Mouse (Mus musculus) lung, embryonic 15.5 days (tissue): ENCODE data around the gene Nav2. TPM values are rescaled to one million over a fixed set of nuclear protein-coding genes. Genes with fewer than 3 reads are reported as not detected.

Experiments
- ATAC-seq: fragments of 200-750 bp; cut with Nextera tagmentation; 2 replicates; pipeline ENCODE4 v1.8.0; 2017; ENCODE audit warnings: moderate number of reproducible peaks, borderline replicate concordance; ENCODE audit not compliant: low FRiP score, low TSS enrichment; ENCODE audit errors: extremely low read depth
- H3K27ac ChIP-seq: fragments of 300-500 bp; sonication (generic); 2 replicates; pipeline ENCODE4 v1.5.1; 2015; ENCODE audit warnings: moderate library complexity, mild to moderate bottlenecking, inconsistent platforms
- H3K27me3 ChIP-seq: fragments of 300-500 bp; sonication (generic); 2 replicates; pipeline ENCODE4 v1.6.1; 2015; ENCODE audit warnings: inconsistent platforms
- H3K36me3 ChIP-seq: fragments of 300-500 bp; sonication (generic); 2 replicates; pipeline ENCODE4 v1.6.1; 2015; ENCODE audit warnings: inconsistent platforms
- H3K4me1 ChIP-seq: fragments of 300-500 bp; sonication (generic); 2 replicates; pipeline ENCODE4 v1.6.1; 2015; ENCODE audit warnings: inconsistent platforms
- H3K4me2 ChIP-seq: fragments of 300-500 bp; sonication (generic); 2 replicates; pipeline ENCODE4 v1.6.1; 2015; ENCODE audit warnings: inconsistent platforms, mild to moderate bottlenecking, moderate library complexity
- H3K4me3 ChIP-seq: fragments of 300-500 bp; sonication (generic); 2 replicates; pipeline ENCODE4 v1.5.1; 2015; ENCODE audit warnings: mild to moderate bottlenecking, inconsistent platforms
- H3K9ac ChIP-seq: fragments of 300-500 bp; sonication (generic); 2 replicates; pipeline ENCODE4 v1.6.1; 2015; ENCODE audit warnings: inconsistent platforms
- H3K9me3 ChIP-seq: fragments of 300-500 bp; sonication (generic); 2 replicates; pipeline ENCODE4 v1.6.1; 2016; ENCODE audit warnings: inconsistent platforms
- WGBS: fragments of 180-500 bp; shearing (Covaris S2); methylation state at CpG from one replicate; pipeline ENCODE4 v1.1.7; 2015; 5-methylcytosine and 5-hydroxymethylcytosine counted together
- polyA plus RNA-seq: library from polyadenylated mRNA; unstranded; fragments of >200 nt; fragmentation: Nextera tagmentation; extraction: Ambion mirVana; gene quantifications from 2 replicates; pipeline ENCODE4 v1.2.1, GENCODE M21; 2015

Gene Nav2
- polyA plus RNA-seq, 1 experiment from 2014 or later = 27.6 TPM

- Histone ChIP-seq H3K27ac (peak overlapping the region; percentile 80), H3K4me1 (peaks cover 74% of the 10 kb centered on the region), H3K27me3 (no peaks in the 10 kb centered on the region), H3K9me3 (no peaks in the 10 kb centered on the region), H3K4me2 (peak overlapping the region; percentile 62), H3K9ac (peak overlapping the region; percentile 39; the same call in 1 of the 2 replicates), H3K36me3 (no peaks in the 10 kb centered on the region), H3K4me3 (peak overlapping the region; percentile 42)
- 5% methylated on average over 4 of the region's 4 CpGs for WGBS
- no peak for ATAC-seq
These were observed 614.6 kb downstream of the Nav2 start for GRCm38 (mm10) chr7:49523115-49523445.

GRCm38 (mm10) chr7:49523729-49524128, 615.2 kb downstream of the Nav2 start:
- Histone ChIP-seq H3K4me3 (peak overlapping the region; percentile 42), H3K4me1 (peaks cover 79% of the 10 kb centered on the region), H3K27me3 (no peaks in the 10 kb centered on the region), H3K9ac (no peak overlapping the region), H3K36me3 (no peaks in the 10 kb centered on the region), H3K4me2 (peak overlapping the region; percentile 62), H3K27ac (0 out of 2 replicates have a peak overlapping the region, but pooled peaks have one; percentile 11), H3K9me3 (no peaks in the 10 kb centered on the region)
- 22% methylated on average over 5 of the region's 5 CpGs for WGBS
- no peak for ATAC-seq

- no peak overlapping the region for H3K27ac ChIP-seq
- 67% methylated on average over 11 of the region's 11 CpGs for WGBS
- no peak for ATAC-seq
- no peak overlapping the region for H3K4me3 ChIP-seq
- H3K9ac ChIP-seq = no peak overlapping the region
- H3K36me3 ChIP-seq = no peaks in the 10 kb centered on the region
- H3K4me2 ChIP-seq = no peak overlapping the region
- no peaks in the 10 kb centered on the region for H3K9me3 ChIP-seq
- peaks cover 76% of the 10 kb centered on the region for H3K4me1 ChIP-seq
- no peaks in the 10 kb centered on the region for H3K27me3 ChIP-seq
These were observed 617.0 kb downstream of the Nav2 start for GRCm38 (mm10) chr7:49525348-49526100.

GRCm38 (mm10) chr7:49526101-49526499, 617.6 kb downstream of the Nav2 start:
- H3K36me3 ChIP-seq = no peaks in the 10 kb centered on the region
- no peaks in the 10 kb centered on the region for H3K27me3 ChIP-seq
- 82% methylated on average over 4 of the region's 4 CpGs for WGBS
- H3K27ac ChIP-seq = no peak overlapping the region
- no peak overlapping the region for H3K9ac ChIP-seq
- no peak overlapping the region for H3K4me3 ChIP-seq
- no peak for ATAC-seq
- no peaks in the 10 kb centered on the region for H3K9me3 ChIP-seq
- H3K4me1 ChIP-seq = peaks cover 70% of the 10 kb centered on the region
- no peak overlapping the region for H3K4me2 ChIP-seq

GRCm38 (mm10) chr7:49527495-49527894, 619.0 kb downstream of the Nav2 start:
- Histone ChIP-seq H3K36me3 (no peaks in the 10 kb centered on the region), H3K27ac (peak overlapping the region; percentile 75), H3K4me1 (peaks cover 58% of the 10 kb centered on the region), H3K4me2 (peak overlapping the region; percentile 26; the same call in 1 of the 2 replicates), H3K9ac (no peak overlapping the region), H3K9me3 (no peaks in the 10 kb centered on the region), H3K27me3 (no peaks in the 10 kb centered on the region), H3K4me3 (no peak overlapping the region)
- peak; percentile 12; the same call in 1 of the 2 replicates for ATAC-seq
- 16% methylated on average over 4 of the region's 4 CpGs for WGBS

GRCm38 (mm10) chr7:49527925-49528324, 619.4 kb downstream of the Nav2 start:
- Histone ChIP-seq H3K4me2 (no peak overlapping the region), H3K36me3 (no peaks in the 10 kb centered on the region), H3K4me3 (no peak overlapping the region), H3K27me3 (no peaks in the 10 kb centered on the region), H3K27ac (peak overlapping the region; percentile 75), H3K9me3 (no peaks in the 10 kb centered on the region), H3K9ac (no peak overlapping the region), H3K4me1 (peaks cover 54% of the 10 kb centered on the region)
- 4% methylated on average over 4 of the region's 4 CpGs for WGBS
- no peak for ATAC-seq

- Histone ChIP-seq H3K4me2 (no peak overlapping the region), H3K36me3 (no peaks in the 10 kb centered on the region), H3K4me3 (no peak overlapping the region), H3K9ac (no peak overlapping the region), H3K4me1 (peaks cover 39% of the 10 kb centered on the region), H3K27me3 (no peaks in the 10 kb centered on the region), H3K27ac (no peak overlapping the region), H3K9me3 (no peaks in the 10 kb centered on the region)
- ATAC-seq = 0 out of 2 replicates have a peak, but pooled peaks have one; percentile 45
- 32% methylated on average over 2 of the region's 2 CpGs for WGBS
These were observed 621.0 kb downstream of the Nav2 start for GRCm38 (mm10) chr7:49529498-49529897.

GRCm38 (mm10) chr7:49533571-49533970, 625.1 kb downstream of the Nav2 start:
- Histone ChIP-seq H3K27me3 (no peaks in the 10 kb centered on the region), H3K9me3 (no peaks in the 10 kb centered on the region), H3K4me2 (no peak overlapping the region), H3K27ac (no peak overlapping the region), H3K4me3 (no peak overlapping the region), H3K36me3 (no peaks in the 10 kb centered on the region), H3K9ac (no peak overlapping the region), H3K4me1 (peaks cover 5% of the 10 kb centered on the region)
- 75% methylated on average over 8 of the region's 8 CpGs for WGBS
- ATAC-seq = no peak

GRCm38 (mm10) chr7:49534208-49534607, 625.7 kb downstream of the Nav2 start:
- H3K4me2 ChIP-seq = no peak overlapping the region
- H3K4me1 ChIP-seq = no peaks in the 10 kb centered on the region
- H3K9me3 ChIP-seq = no peaks in the 10 kb centered on the region
- no peak overlapping the region for H3K27ac ChIP-seq
- no peak for ATAC-seq
- no peak overlapping the region for H3K9ac ChIP-seq
- 62% methylated on average over 6 of the region's 6 CpGs for WGBS
- H3K4me3 ChIP-seq = no peak overlapping the region
- no peaks in the 10 kb centered on the region for H3K27me3 ChIP-seq
- no peaks in the 10 kb centered on the region for H3K36me3 ChIP-seq

GRCm38 (mm10) chr7:49538360-49538759, 629.8 kb downstream of the Nav2 start:
- no peak for ATAC-seq
- Histone ChIP-seq H3K9me3 (no peaks in the 10 kb centered on the region), H3K9ac (no peak overlapping the region), H3K36me3 (no peaks in the 10 kb centered on the region; the same call in 1 of the 2 replicates), H3K27ac (no peak overlapping the region), H3K4me2 (no peak overlapping the region), H3K4me1 (0 out of 2 replicates have a peak, but pooled peaks cover 12% of the 10 kb centered on the region), H3K27me3 (no peaks in the 10 kb centered on the region), H3K4me3 (no peak overlapping the region)
- 68% methylated on average over 5 of the region's 5 CpGs for WGBS

GRCm38 (mm10) chr7:49540181-49540580, 631.7 kb downstream of the Nav2 start:
- H3K4me3 ChIP-seq = no peak overlapping the region
- no peak for ATAC-seq
- no peak overlapping the region for H3K27ac ChIP-seq
- H3K4me1 ChIP-seq = peaks cover 26% of the 10 kb centered on the region
- 83% methylated on average over 9 of the region's 9 CpGs for WGBS
- no peaks in the 10 kb centered on the region for H3K9me3 ChIP-seq
- H3K27me3 ChIP-seq = no peaks in the 10 kb centered on the region
- no peak overlapping the region for H3K4me2 ChIP-seq
- no peak overlapping the region for H3K9ac ChIP-seq
- H3K36me3 ChIP-seq = no peaks in the 10 kb centered on the region; the same call in 1 of the 2 replicates

GRCm38 (mm10) chr7:49542135-49542534, 633.6 kb downstream of the Nav2 start:
- Histone ChIP-seq H3K36me3 (peaks cover 6% of the 10 kb centered on the region), H3K27ac (no peak overlapping the region; the same call in 1 of the 2 replicates), H3K4me3 (no peak overlapping the region), H3K9ac (no peak overlapping the region), H3K4me1 (peaks cover 33% of the 10 kb centered on the region), H3K9me3 (no peaks in the 10 kb centered on the region), H3K27me3 (no peaks in the 10 kb centered on the region), H3K4me2 (no peak overlapping the region)
- 53% methylated on average over 3 of the region's 3 CpGs for WGBS
- ATAC-seq = peak; percentile 20; the same call in 1 of the 2 replicates
